Mouse (Mus musculus) kidney, adult 2 months (tissue): ENCODE data around the gene 2410002F23Rik.

Experiments
- CTCF ChIP-seq: fragments of 200-500 bp; conservative IDR thresholded peaks from 2 replicates; pipeline ENCODE4 v1.5.1; 2011; ENCODE audit warnings: low read depth, mild to moderate bottlenecking, control low read depth, low read length, moderate library complexity, mixed read lengths; ENCODE audit not compliant: insufficient read depth, insufficient read length
- POLR2A ChIP-seq: fragments of 200-500 bp; IDR thresholded peaks from one replicate; pipeline ENCODE4 v1.6.1; 2011; ENCODE audit warnings: low read depth, low read length, control low read depth

DNA sequence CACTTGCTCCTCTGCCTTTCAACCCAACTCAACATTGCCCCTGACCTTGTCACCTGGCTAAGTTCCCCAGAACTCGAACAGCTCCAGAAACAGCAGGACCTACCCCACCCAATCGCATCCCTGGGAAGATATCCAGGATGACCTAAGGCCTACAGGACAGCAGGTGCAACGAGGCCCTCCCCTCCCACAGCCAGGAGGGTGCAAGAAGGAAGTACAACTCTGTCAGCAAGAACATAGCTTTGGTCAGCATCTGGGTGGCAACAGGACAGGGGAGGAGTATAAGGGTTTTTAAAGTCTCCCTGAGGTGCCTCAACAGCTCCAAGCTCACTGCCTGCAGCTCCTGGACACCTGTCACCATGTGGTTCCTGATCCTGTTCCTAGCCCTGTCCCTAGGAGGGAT, 48.6 kb upstream of the 2410002F23Rik start, which contains the start of gene Klk1b3:
- TF ChIP-seq POLR2A (no peak), CTCF (no peak)
